Mouse (Mus musculus) midbrain, embryonic 12.5 days (tissue): Measurements from ENCODE around the gene Fam13c. TPM values are rescaled to one million over a fixed set of nuclear protein-coding genes. Genes with fewer than 3 reads are reported as not detected.
"Not testable (repeated sequence)": the region's sequence is repeated elsewhere in the genome, so short reads cannot be mapped to it uniquely, and the experiment has no call there.

Experiments used
- ATAC-seq: fragments of 200-750 bp; cut with Nextera tagmentation; 2 replicates; pipeline ENCODE4 v1.8.0; 2017; ENCODE audit warnings: low read depth, moderate TSS enrichment, moderate library complexity; ENCODE audit not compliant: low FRiP score
- H3K27ac ChIP-seq: fragments of 300-500 bp; sonication (generic); replicated peaks from 2 replicates; pipeline ENCODE4 v1.5.1; 2016; ENCODE audit warnings: mild to moderate bottlenecking
- H3K27me3 ChIP-seq: fragments of 300-500 bp; sonication (generic); 2 replicates; pipeline ENCODE4 v1.6.1; 2016; ENCODE audit warnings: mild to moderate bottlenecking
- H3K36me3 ChIP-seq: fragments of 300-500 bp; sonication (generic); 2 replicates; pipeline ENCODE4 v1.6.1; 2016
- H3K4me1 ChIP-seq: fragments of 300-500 bp; sonication (generic); 2 replicates; pipeline ENCODE4 v1.6.1; 2016
- H3K4me2 ChIP-seq: fragments of 300-500 bp; sonication (generic); replicated peaks from 2 replicates; pipeline ENCODE4 v1.6.1; 2016; ENCODE audit warnings: mild to moderate bottlenecking, moderate library complexity
- H3K4me3 ChIP-seq: fragments of 300-500 bp; sonication (generic); 2 replicates; pipeline ENCODE4 v1.5.1; 2016; ENCODE audit warnings: mild to moderate bottlenecking
- H3K9ac ChIP-seq: fragments of 300-500 bp; sonication (generic); replicated peaks from 2 replicates; pipeline ENCODE4 v1.6.1; 2016; ENCODE audit warnings: mild to moderate bottlenecking, moderate library complexity
- H3K9me3 ChIP-seq: fragments of 300-500 bp; sonication (generic); 2 replicates; pipeline ENCODE4 v1.6.1; 2016; ENCODE audit warnings: mild to moderate bottlenecking
- WGBS: fragments of 180-500 bp; shearing (Covaris S2); methylation state at CpG from one replicate; pipeline ENCODE4 v1.1.7; 2016; 5-methylcytosine and 5-hydroxymethylcytosine counted together
- polyA plus RNA-seq: library from polyadenylated mRNA; unstranded; fragments of >200 nt; fragmentation: Nextera tagmentation; extraction: Ambion mirVana; gene quantifications from 2 replicates; pipeline ENCODE4 v1.2.1, GENCODE M21; 2016

Gene Fam13c
- polyA plus RNA-seq, 1 experiment from 2014 or later: 24.4 TPM

GRCm38 (mm10) chr10:70433736-70434135 is 6.5 kb upstream of the Fam13c start:
- not testable (repeated sequence) for H3K36me3 ChIP-seq, H3K4me1 ChIP-seq, H3K4me2 ChIP-seq, H3K27ac ChIP-seq, H3K27me3 ChIP-seq, H3K4me3 ChIP-seq, H3K9me3 ChIP-seq, H3K9ac ChIP-seq, ATAC-seq
- WGBS: 84% methylated on average over 5 of the region's 5 CpGs

- H3K4me1 ChIP-seq: peaks cover 3% of the 10 kb centered on the region; the same call in 1 of the 2 replicates
- no peak overlapping the region for H3K4me2 ChIP-seq
- H3K9me3 ChIP-seq: no peaks in the 10 kb centered on the region
- WGBS: 89% methylated on average over 4 of the region's 4 CpGs
- ATAC-seq: no peak
- no peak overlapping the region for H3K9ac ChIP-seq
- H3K27ac ChIP-seq: no peak overlapping the region
- H3K27me3 ChIP-seq: no peaks in the 10 kb centered on the region
- H3K36me3 ChIP-seq: no peaks in the 10 kb centered on the region
- H3K4me3 ChIP-seq: no peak overlapping the region
These were observed 3.6 kb upstream of the Fam13c start for GRCm38 (mm10) chr10:70436656-70437055.

- no peaks in the 10 kb centered on the region for H3K9me3 ChIP-seq
- ATAC-seq: no peak
- no peak overlapping the region for H3K27ac ChIP-seq
- H3K9ac ChIP-seq: no peak overlapping the region
- no peak overlapping the region for H3K4me3 ChIP-seq
- 77% methylated on average over 5 of the region's 5 CpGs for WGBS
- H3K4me1 ChIP-seq: peaks cover 9% of the 10 kb centered on the region
- H3K27me3 ChIP-seq: no peaks in the 10 kb centered on the region
- H3K4me2 ChIP-seq: no peak overlapping the region
- no peaks in the 10 kb centered on the region for H3K36me3 ChIP-seq
These were observed 3.0 kb upstream of the Fam13c start for GRCm38 (mm10) chr10:70437289-70437688.

GRCm38 (mm10) chr10:70440639-70441461 is 569 bp downstream of the Fam13c start:
- H3K4me2 ChIP-seq: peak overlapping the region; percentile 81
- peak overlapping the region; percentile 90 for H3K27ac ChIP-seq
- ATAC-seq: peak; percentile 90
- no peaks in the 10 kb centered on the region for H3K27me3 ChIP-seq
- H3K9me3 ChIP-seq: no peaks in the 10 kb centered on the region
- under 1% methylated on average over 44 of the region's 44 CpGs for WGBS
- 0 out of 2 replicates have a peak, but pooled peaks cover 3% of the 10 kb centered on the region for H3K36me3 ChIP-seq
- peak overlapping the region; percentile 52 for H3K4me3 ChIP-seq
- peak overlapping the region; percentile 77 for H3K9ac ChIP-seq
- peaks cover 24% of the 10 kb centered on the region for H3K4me1 ChIP-seq

GRCm38 (mm10) chr10:70442156-70442555 is 1.9 kb downstream of the Fam13c start:
- WGBS: 90% methylated on average over 2 of the region's 2 CpGs
- no peaks in the 10 kb centered on the region for H3K27me3 ChIP-seq
- H3K4me3 ChIP-seq: peak overlapping the region; percentile 52
- no peak for ATAC-seq
- H3K27ac ChIP-seq: no peak overlapping the region
- peak overlapping the region; percentile 81 for H3K4me2 ChIP-seq
- peaks cover 24% of the 10 kb centered on the region for H3K4me1 ChIP-seq
- peak overlapping the region; percentile 77; the same call in 1 of the 2 replicates for H3K9ac ChIP-seq
- H3K36me3 ChIP-seq: 0 out of 2 replicates have a peak, but pooled peaks cover 3% of the 10 kb centered on the region
- H3K9me3 ChIP-seq: no peaks in the 10 kb centered on the region

- Histone ChIP-seq H3K36me3 (0 out of 2 replicates have a peak, but pooled peaks cover 3% of the 10 kb centered on the region), H3K9ac (no peak overlapping the region), H3K4me3 (peak overlapping the region; percentile 52; the same call in 1 of the 2 replicates), H3K27me3 (no peaks in the 10 kb centered on the region), H3K4me2 (peak overlapping the region; percentile 81), H3K27ac (no peak overlapping the region), H3K9me3 (no peaks in the 10 kb centered on the region), H3K4me1 (peaks cover 24% of the 10 kb centered on the region)
- 85% methylated on average over 5 of the region's 5 CpGs for WGBS
- no peak for ATAC-seq
These were observed 2.3 kb downstream of the Fam13c start for GRCm38 (mm10) chr10:70442623-70443022.

- Histone ChIP-seq H3K4me1 (peaks cover 11% of the 10 kb centered on the region), H3K27me3 (no peaks in the 10 kb centered on the region), H3K9me3 (no peaks in the 10 kb centered on the region), H3K9ac (no peak overlapping the region), H3K4me3 (no peak overlapping the region), H3K36me3 (peaks cover 25% of the 10 kb centered on the region), H3K27ac (no peak overlapping the region), H3K4me2 (no peak overlapping the region)
- WGBS: 81% methylated on average over 4 of the region's 4 CpGs
- no peak for ATAC-seq
These were observed 7.5 kb downstream of the Fam13c start for GRCm38 (mm10) chr10:70447787-70448186.

GRCm38 (mm10) chr10:70449206-70449605 is 8.9 kb downstream of the Fam13c start:
- H3K4me2 ChIP-seq: no peak overlapping the region
- H3K36me3 ChIP-seq: peaks cover 22% of the 10 kb centered on the region
- no peak for ATAC-seq
- no peak overlapping the region for H3K9ac ChIP-seq
- no peaks in the 10 kb centered on the region for H3K4me1 ChIP-seq
- H3K27me3 ChIP-seq: no peaks in the 10 kb centered on the region
- H3K27ac ChIP-seq: no peak overlapping the region
- H3K9me3 ChIP-seq: no peaks in the 10 kb centered on the region
- WGBS: 46% methylated on average over 8 of the region's 8 CpGs
- no peak overlapping the region for H3K4me3 ChIP-seq

- Histone ChIP-seq H3K9ac (no peak overlapping the region), H3K27ac (no peak overlapping the region), H3K27me3 (no peaks in the 10 kb centered on the region), H3K9me3 (no peaks in the 10 kb centered on the region), H3K4me2 (no peak overlapping the region), H3K36me3 (peaks cover 35% of the 10 kb centered on the region), H3K4me3 (no peak overlapping the region), H3K4me1 (no peaks in the 10 kb centered on the region)
- no peak for ATAC-seq
- 91% methylated on average over 8 of the region's 8 CpGs for WGBS
These were observed 15.6 kb downstream of the Fam13c start for GRCm38 (mm10) chr10:70455886-70456305.

- 81% methylated on average over 11 of the region's 11 CpGs for WGBS
- ATAC-seq: no peak
- Histone ChIP-seq H3K27me3 (no peaks in the 10 kb centered on the region), H3K27ac (no peak overlapping the region), H3K4me3 (no peak overlapping the region), H3K4me2 (no peak overlapping the region), H3K36me3 (peaks cover 44% of the 10 kb centered on the region), H3K9ac (no peak overlapping the region), H3K4me1 (no peaks in the 10 kb centered on the region), H3K9me3 (no peaks in the 10 kb centered on the region)
These were observed 18.4 kb downstream of the Fam13c start for GRCm38 (mm10) chr10:70458574-70459263.

GRCm38 (mm10) chr10:70465638-70466037 is 25.4 kb downstream of the Fam13c start:
- no peaks in the 10 kb centered on the region for H3K4me1 ChIP-seq
- peaks cover 20% of the 10 kb centered on the region for H3K36me3 ChIP-seq
- no peaks in the 10 kb centered on the region for H3K9me3 ChIP-seq
- no peak overlapping the region for H3K4me2 ChIP-seq
- H3K9ac ChIP-seq: no peak overlapping the region
- no peak overlapping the region for H3K27ac ChIP-seq
- WGBS: 74% methylated on average over 7 of the region's 7 CpGs
- no peak overlapping the region for H3K4me3 ChIP-seq
- ATAC-seq: no peak
- H3K27me3 ChIP-seq: no peaks in the 10 kb centered on the region

- 0 out of 2 replicates have a peak, but pooled peaks cover 8% of the 10 kb centered on the region for H3K9me3 ChIP-seq
- no peak overlapping the region for H3K4me3 ChIP-seq
- H3K4me1 ChIP-seq: no peaks in the 10 kb centered on the region
- H3K4me2 ChIP-seq: no peak overlapping the region
- H3K36me3 ChIP-seq: peaks cover 25% of the 10 kb centered on the region
- 93% methylated on average over 1 of the region's 1 CpGs for WGBS
- no peak for ATAC-seq
- no peak overlapping the region for H3K27ac ChIP-seq
- H3K27me3 ChIP-seq: no peaks in the 10 kb centered on the region
- no peak overlapping the region for H3K9ac ChIP-seq
These were observed 30.6 kb downstream of the Fam13c start for GRCm38 (mm10) chr10:70470836-70471235.
